Mouse (Mus musculus) stomach, embryonic 14.5 days (tissue): ENCODE measurements around the gene Ush2a. TPM values are rescaled to one million over a fixed set of nuclear protein-coding genes. Genes with fewer than 3 reads are reported as not detected.

ENCODE experiments used
- ATAC-seq: fragments of 200-750 bp; cut with Nextera tagmentation; 2 replicates; pipeline ENCODE4 v1.8.0; 2017; ENCODE audit warnings: low read depth, moderate TSS enrichment; ENCODE audit not compliant: insufficient number of reproducible peaks, insufficient read depth, low FRiP score
- H3K27ac ChIP-seq: fragments of 300-500 bp; sonication (generic); 2 replicates; pipeline ENCODE4 v1.5.1; 2014; ENCODE audit warnings: mild to moderate bottlenecking, low read length, moderate library complexity, mixed read lengths
- H3K27me3 ChIP-seq: fragments of 300-500 bp; sonication (generic); 2 replicates; pipeline ENCODE4 v1.6.1; 2014; ENCODE audit warnings: low read length, control low read depth, mixed read lengths; ENCODE audit not compliant: control insufficient read depth, insufficient read depth
- H3K36me3 ChIP-seq: fragments of 300-500 bp; sonication (generic); 2 replicates; pipeline ENCODE4 v1.6.1; 2014; ENCODE audit warnings: mild to moderate bottlenecking, control low read depth, low read length, moderate library complexity, mixed read lengths; ENCODE audit not compliant: control insufficient read depth, insufficient read depth
- H3K4me1 ChIP-seq: fragments of 300-500 bp; sonication (generic); 2 replicates; pipeline ENCODE4 v1.6.1; 2014; ENCODE audit warnings: low read length, control low read depth, mixed read lengths; ENCODE audit not compliant: control insufficient read depth, insufficient read depth
- H3K4me2 ChIP-seq: fragments of 300-500 bp; sonication (generic); replicated peaks from 2 replicates; pipeline ENCODE4 v1.6.1; 2014; ENCODE audit warnings: low read depth, low read length, control low read depth
- H3K4me3 ChIP-seq: fragments of 300-500 bp; sonication (generic); 2 replicates; pipeline ENCODE4 v1.5.1; 2014; ENCODE audit warnings: low read depth, low read length, control low read depth
- H3K9ac ChIP-seq: fragments of 300-500 bp; sonication (generic); replicated peaks from 2 replicates; pipeline ENCODE4 v1.6.1; 2014; ENCODE audit warnings: low read depth, mild to moderate bottlenecking, control low read depth, low read length, moderate library complexity, mixed read lengths
- H3K9me3 ChIP-seq: fragments of 300-500 bp; sonication (generic); 2 replicates; pipeline ENCODE4 v1.6.1; 2016; ENCODE audit warnings: low read depth, low read length, control low read depth; ENCODE audit not compliant: control insufficient read depth
- WGBS: fragments of 180-500 bp; shearing (Covaris S2); extraction: QIAGEN DNeasy Blood & Tissue Kit; methylation state at CpG from one replicate; pipeline ENCODE4 v1.1.7; 2014; 5-methylcytosine and 5-hydroxymethylcytosine counted together
- polyA plus RNA-seq: library from polyadenylated mRNA; unstranded; fragments of >200 nt; fragmentation: Nextera tagmentation; extraction: Ambion mirVana; gene quantifications from 2 replicates; pipeline ENCODE4 v1.2.1, GENCODE M21; 2014

The Ush2a gene
- polyA plus RNA-seq, 1 experiment from 2014 or later, result not detected

DNA sequence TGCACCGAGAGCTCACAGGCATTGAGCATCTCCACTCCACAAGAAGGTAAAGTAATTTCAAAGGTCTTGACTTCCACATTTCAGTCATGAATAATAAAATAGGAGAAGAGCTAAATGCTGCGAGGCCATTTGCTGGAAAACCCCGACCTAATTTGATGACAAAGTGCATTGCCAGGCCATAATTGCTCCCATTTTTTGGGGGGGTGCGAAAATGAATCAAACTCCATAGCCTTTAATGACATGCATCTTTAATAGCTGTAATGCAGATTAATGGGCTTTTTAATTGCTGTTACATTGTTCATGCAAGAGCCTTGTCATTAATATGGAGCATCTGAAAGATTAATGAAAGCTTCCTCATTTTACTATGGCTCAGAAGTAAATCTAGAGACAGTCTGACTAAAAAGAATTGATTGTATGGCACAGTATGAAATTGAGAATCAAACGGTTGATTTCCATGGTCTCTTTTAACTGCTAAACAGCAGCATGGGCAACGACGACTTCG lies 314.5 kb downstream of the Ush2a start:
- H3K4me2 ChIP-seq, result no peak overlapping the region
- no peaks in the 10 kb centered on the region for H3K9me3 ChIP-seq
- no peak overlapping the region for H3K4me3 ChIP-seq
- no peak overlapping the region for H3K27ac ChIP-seq
- H3K36me3 ChIP-seq, result no peaks in the 10 kb centered on the region
- no peaks in the 10 kb centered on the region for H3K4me1 ChIP-seq
- 81% methylated on average over 8 of the region's 8 CpGs for WGBS
- H3K9ac ChIP-seq, result no peak overlapping the region
- H3K27me3 ChIP-seq, result no peaks in the 10 kb centered on the region
- no peak for ATAC-seq

DNA sequence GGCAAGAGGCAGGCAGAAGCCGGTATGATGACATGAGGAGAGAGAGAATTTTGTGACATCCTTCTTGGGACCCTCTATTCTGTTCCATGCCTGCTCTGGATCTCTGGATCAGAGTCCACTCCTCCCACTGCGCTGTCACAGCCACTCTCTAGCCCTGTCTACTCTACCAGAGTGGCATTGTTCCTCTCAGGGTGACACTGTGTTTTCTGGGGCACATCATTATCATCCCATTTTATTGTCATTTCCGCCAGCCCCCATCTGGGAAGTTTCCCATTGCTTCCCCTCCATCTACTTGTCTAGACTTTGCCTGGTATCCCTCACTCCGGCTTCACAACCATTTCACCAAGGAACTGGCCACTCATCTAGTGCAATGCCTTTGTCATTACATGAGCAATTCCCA lies 315.6 kb downstream of the Ush2a start:
- Histone ChIP-seq H3K27ac (no peak overlapping the region), H3K4me1 (no peaks in the 10 kb centered on the region), H3K4me3 (no peak overlapping the region), H3K4me2 (no peak overlapping the region), H3K36me3 (no peaks in the 10 kb centered on the region), H3K9me3 (no peaks in the 10 kb centered on the region), H3K9ac (no peak overlapping the region), H3K27me3 (no peaks in the 10 kb centered on the region)
- ATAC-seq, result no peak
- 92% methylated on average over 4 of the region's 4 CpGs for WGBS

- no peak overlapping the region for H3K4me2 ChIP-seq
- no peaks in the 10 kb centered on the region for H3K27me3 ChIP-seq
- no peak overlapping the region for H3K4me3 ChIP-seq
- ATAC-seq, result no peak
- H3K4me1 ChIP-seq, result no peaks in the 10 kb centered on the region
- no peak overlapping the region for H3K27ac ChIP-seq
- no peaks in the 10 kb centered on the region for H3K36me3 ChIP-seq
- no peak overlapping the region for H3K9ac ChIP-seq
- H3K9me3 ChIP-seq, result no peaks in the 10 kb centered on the region
- 44% methylated on average over 4 of the region's 4 CpGs for WGBS
Measured at GRCm38 (mm10) chr1:188581136-188581535, 319.3 kb downstream of the Ush2a start.

DNA sequence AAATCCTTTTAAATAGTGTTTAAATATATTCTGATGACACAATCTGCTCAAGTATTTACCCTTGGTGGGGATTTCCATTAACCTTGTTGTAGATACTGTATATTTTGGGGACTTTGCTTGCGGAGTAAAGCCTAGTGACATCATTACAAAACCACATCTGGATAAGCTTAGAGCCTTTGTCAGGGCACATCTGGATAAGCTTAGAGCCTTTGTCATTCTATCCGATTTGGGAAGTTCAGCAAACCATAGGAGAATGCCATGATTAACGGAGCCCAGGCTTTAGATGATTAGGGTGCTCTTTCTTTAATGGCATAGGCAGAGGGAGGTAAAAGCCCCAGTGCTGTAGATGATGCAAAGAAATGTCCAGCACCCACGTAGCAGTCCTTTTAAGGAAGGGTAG lies 333.4 kb downstream of the Ush2a start:
- H3K36me3 ChIP-seq, result no peaks in the 10 kb centered on the region
- WGBS, result 51% methylated on average over 4 of the region's 4 CpGs
- H3K9me3 ChIP-seq, result no peaks in the 10 kb centered on the region
- H3K4me2 ChIP-seq, result no peak overlapping the region
- H3K9ac ChIP-seq, result no peak overlapping the region
- H3K27me3 ChIP-seq, result no peaks in the 10 kb centered on the region
- H3K27ac ChIP-seq, result no peak overlapping the region
- no peak for ATAC-seq
- no peak overlapping the region for H3K4me3 ChIP-seq
- no peaks in the 10 kb centered on the region for H3K4me1 ChIP-seq

DNA sequence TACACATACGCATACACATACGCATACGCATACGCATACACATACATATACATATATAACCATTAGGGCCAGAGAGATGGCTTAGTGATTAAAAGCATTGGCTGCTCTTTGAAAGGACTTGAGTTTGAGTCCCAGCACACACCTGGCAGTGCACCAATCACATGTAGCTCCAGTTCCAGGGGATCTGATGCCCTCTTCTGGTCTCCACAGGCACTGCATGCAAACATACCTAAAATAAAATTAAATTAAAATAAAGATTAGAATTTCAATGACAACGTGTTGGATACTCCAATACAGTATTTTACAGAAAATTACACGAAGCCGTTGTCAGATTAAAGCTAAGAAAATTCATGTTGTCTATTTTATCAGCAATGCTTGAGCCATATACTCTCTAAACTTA lies 336.2 kb downstream of the Ush2a start:
- no peak overlapping the region for H3K4me2 ChIP-seq
- no peak overlapping the region for H3K27ac ChIP-seq
- no peaks in the 10 kb centered on the region for H3K9me3 ChIP-seq
- no peak overlapping the region for H3K4me3 ChIP-seq
- H3K27me3 ChIP-seq, result no peaks in the 10 kb centered on the region
- no peaks in the 10 kb centered on the region for H3K4me1 ChIP-seq
- H3K36me3 ChIP-seq, result no peaks in the 10 kb centered on the region
- H3K9ac ChIP-seq, result no peak overlapping the region
- no peak for ATAC-seq
- 91% methylated on average over 7 of the region's 7 CpGs for WGBS

DNA sequence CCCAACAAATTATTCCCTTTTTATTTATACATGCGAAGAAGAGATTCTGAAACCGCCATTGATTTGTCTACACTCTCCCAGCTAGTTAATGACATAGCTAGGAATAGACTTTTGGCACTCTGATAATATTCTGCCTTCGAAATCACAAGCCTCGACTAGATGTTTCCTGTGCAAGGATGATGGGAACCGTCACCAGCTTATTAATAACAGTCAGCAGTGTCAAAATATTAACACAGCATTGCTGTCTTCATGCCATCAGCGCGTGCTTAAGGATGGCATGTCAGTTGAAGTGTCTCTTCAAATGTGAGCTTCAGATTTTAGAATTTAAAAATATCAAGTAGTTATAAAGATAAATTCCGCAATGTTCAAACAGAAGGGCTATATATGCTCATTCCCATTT lies 337.3 kb downstream of the Ush2a start:
- no peak for ATAC-seq
- Histone ChIP-seq H3K9me3 (no peaks in the 10 kb centered on the region), H3K27ac (no peak overlapping the region), H3K4me1 (no peaks in the 10 kb centered on the region), H3K27me3 (no peaks in the 10 kb centered on the region), H3K36me3 (no peaks in the 10 kb centered on the region), H3K4me3 (no peak overlapping the region), H3K9ac (no peak overlapping the region), H3K4me2 (no peak overlapping the region)
- 85% methylated on average over 8 of the region's 8 CpGs for WGBS

DNA sequence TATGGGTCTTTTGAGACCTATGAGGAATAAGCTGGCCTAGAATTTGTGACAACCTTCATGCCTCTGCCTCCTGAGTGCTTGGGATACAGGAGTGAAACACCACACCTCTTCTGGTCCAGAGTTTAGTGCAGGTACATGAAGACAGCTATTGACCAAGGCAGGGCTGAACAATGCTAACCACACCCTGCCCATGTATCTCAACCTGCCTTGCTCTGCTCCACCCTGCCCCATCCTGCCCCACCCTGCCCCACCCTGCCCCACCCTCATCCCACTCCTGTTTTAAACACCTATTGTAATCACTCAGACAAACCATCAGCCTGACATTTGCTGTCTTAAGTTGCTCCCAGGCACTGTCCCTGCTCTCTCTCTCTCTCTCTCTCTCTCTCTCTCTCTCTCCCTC lies 344.6 kb downstream of the Ush2a start:
- Histone ChIP-seq H3K9ac (no peak overlapping the region), H3K27me3 (no peaks in the 10 kb centered on the region), H3K4me2 (no peak overlapping the region), H3K4me3 (no peak overlapping the region), H3K9me3 (no peaks in the 10 kb centered on the region), H3K4me1 (no peaks in the 10 kb centered on the region), H3K27ac (no peak overlapping the region), H3K36me3 (no peaks in the 10 kb centered on the region)
- ATAC-seq, result no peak

- no peak for ATAC-seq
- Histone ChIP-seq H3K27ac (no peak overlapping the region), H3K4me1 (no peaks in the 10 kb centered on the region), H3K9ac (no peak overlapping the region), H3K4me3 (no peak overlapping the region), H3K9me3 (no peaks in the 10 kb centered on the region), H3K4me2 (no peak overlapping the region), H3K27me3 (no peaks in the 10 kb centered on the region), H3K36me3 (no peaks in the 10 kb centered on the region)
- WGBS, result 53% methylated on average over 5 of the region's 5 CpGs
Measured at GRCm38 (mm10) chr1:188616547-188616946, 354.7 kb downstream of the Ush2a start.

GRCm38 (mm10) chr1:188633736-188634135 lies 371.9 kb downstream of the Ush2a start:
- no peak for ATAC-seq
- Histone ChIP-seq H3K4me2 (no peak overlapping the region), H3K9me3 (no peaks in the 10 kb centered on the region), H3K27me3 (no peaks in the 10 kb centered on the region), H3K27ac (no peak overlapping the region), H3K4me3 (no peak overlapping the region), H3K9ac (no peak overlapping the region), H3K36me3 (no peaks in the 10 kb centered on the region), H3K4me1 (no peaks in the 10 kb centered on the region)
- 48% methylated on average over 4 of the region's 4 CpGs for WGBS
